Mouse (Mus musculus) ES-E14 (cell line): ENCODE measurements at regions not wholly inside any gene's neighbourhood (a gene's known extent, or its start where the extent isn't known, plus 50 kb on each side); places are given as distances from the start of the nearest gene placed in this dataset.

ENCODE experiments used
- CHD2 ChIP-seq: IDR thresholded peaks from 2 replicates; pipeline ENCODE4 v1.6.1; 2014; ENCODE audit warnings: mild to moderate bottlenecking, low read depth, low read length, inconsistent platforms
- HCFC1 ChIP-seq: IDR thresholded peaks from 2 replicates; pipeline ENCODE4 v1.6.1; 2012; ENCODE audit warnings: low read length, inconsistent platforms, borderline replicate concordance; ENCODE audit not compliant: insufficient read depth
- MAFK ChIP-seq: IDR thresholded peaks from 2 replicates; pipeline ENCODE4 v1.6.1; 2014; ENCODE audit warnings: mild to moderate bottlenecking, low read depth, low read length, inconsistent platforms; ENCODE audit not compliant: insufficient read depth
- ZC3H11A ChIP-seq: IDR thresholded peaks from 2 replicates; pipeline ENCODE4 v1.6.1; 2012; ENCODE audit warnings: low read depth, mild to moderate bottlenecking, inconsistent platforms, low read length, borderline replicate concordance

GRCm38 (mm10) chr6:22591592-22591991 is 235.5 kb upstream of the Fam3c start:
- TF ChIP-seq ZC3H11A (no peak), HCFC1 (no peak), MAFK (no peak), CHD2 (no peak)
